Mouse (Mus musculus) lung, embryonic 14.5 days (tissue): ENCODE results near the gene Cd274. TPM values are rescaled to one million over a fixed set of nuclear protein-coding genes. Genes with fewer than 3 reads are reported as not detected.

Source experiments
- ATAC-seq: fragments of 200-750 bp; cut with Nextera tagmentation; 2 replicates; pipeline ENCODE4 v1.8.0; 2017; ENCODE audit warnings: mild to moderate bottlenecking, moderate TSS enrichment, moderate library complexity; ENCODE audit not compliant: insufficient read depth
- DNase-seq: peaks from one replicate; pipeline ENCODE4 v3.0.0-alpha.2; 2015
- H3K27ac ChIP-seq: fragments of 300-500 bp; sonication (generic); 2 replicates; pipeline ENCODE4 v1.5.1; 2014; ENCODE audit warnings: low read depth, mild to moderate bottlenecking, moderate library complexity
- H3K27me3 ChIP-seq: fragments of 300-500 bp; sonication (generic); 2 replicates; pipeline ENCODE4 v1.6.1; 2014; ENCODE audit warnings: low read length, control low read depth; ENCODE audit not compliant: insufficient read depth
- H3K36me3 ChIP-seq: fragments of 300-500 bp; sonication (generic); 2 replicates; pipeline ENCODE4 v1.6.1; 2014; ENCODE audit warnings: control low read depth; ENCODE audit not compliant: insufficient read depth
- H3K4me1 ChIP-seq: fragments of 300-500 bp; sonication (generic); 2 replicates; pipeline ENCODE4 v1.6.1; 2014; ENCODE audit warnings: antibody characterized with exemption, control low read depth; ENCODE audit not compliant: insufficient read depth
- H3K4me2 ChIP-seq: fragments of 300-500 bp; sonication (generic); 2 replicates; pipeline ENCODE4 v1.6.1; 2014; ENCODE audit warnings: mild to moderate bottlenecking
- H3K4me3 ChIP-seq: fragments of 300-500 bp; sonication (generic); 2 replicates; pipeline ENCODE4 v1.5.1; 2014; ENCODE audit warnings: low read depth, low read length
- H3K9ac ChIP-seq: fragments of 300-500 bp; sonication (generic); 2 replicates; pipeline ENCODE4 v1.6.1; 2014
- H3K9me3 ChIP-seq: fragments of 300-500 bp; sonication (generic); 2 replicates; pipeline ENCODE4 v1.6.1; 2016; ENCODE audit warnings: low read depth, low read length, control low read depth
- CTCF ChIP-seq: IDR thresholded peaks from 2 replicates; pipeline ENCODE4 v1.5.1; 2016; ENCODE audit warnings: antibody characterized with exemption, low read depth
- WGBS: fragments of 180-500 bp; shearing (Covaris S2); extraction: QIAGEN DNeasy Blood & Tissue Kit; methylation state at CpG from one replicate; pipeline ENCODE4 v1.1.7; 2014; 5-methylcytosine and 5-hydroxymethylcytosine counted together
- polyA plus RNA-seq: library from polyadenylated mRNA; unstranded; fragments of >200 nt; fragmentation: Nextera tagmentation; extraction: Ambion mirVana; gene quantifications from 2 replicates; pipeline ENCODE4 v1.2.1, GENCODE M21; 2014

Cd274 gene
- polyA plus RNA-seq, 1 experiment from 2014 or later, result 0.25 TPM

- peak; percentile 97 for TF ChIP-seq CTCF
- Histone ChIP-seq H3K27ac (no peak overlapping the region), H3K4me1 (no peaks in the 10 kb centered on the region), H3K27me3 (no peaks in the 10 kb centered on the region), H3K9me3 (no peaks in the 10 kb centered on the region), H3K4me2 (peak overlapping the region; percentile 64), H3K36me3 (no peaks in the 10 kb centered on the region), H3K9ac (no peak overlapping the region), H3K4me3 (peak overlapping the region; percentile 25)
- DNase-seq, result peak; percentile 97
- WGBS, result 3% methylated on average over 20 of the region's 20 CpGs
- peak; percentile 78 for ATAC-seq
Observed at GRCm38 (mm10) chr19:29354895-29355877, 12.1 kb upstream of the Cd274 start.

DNA sequence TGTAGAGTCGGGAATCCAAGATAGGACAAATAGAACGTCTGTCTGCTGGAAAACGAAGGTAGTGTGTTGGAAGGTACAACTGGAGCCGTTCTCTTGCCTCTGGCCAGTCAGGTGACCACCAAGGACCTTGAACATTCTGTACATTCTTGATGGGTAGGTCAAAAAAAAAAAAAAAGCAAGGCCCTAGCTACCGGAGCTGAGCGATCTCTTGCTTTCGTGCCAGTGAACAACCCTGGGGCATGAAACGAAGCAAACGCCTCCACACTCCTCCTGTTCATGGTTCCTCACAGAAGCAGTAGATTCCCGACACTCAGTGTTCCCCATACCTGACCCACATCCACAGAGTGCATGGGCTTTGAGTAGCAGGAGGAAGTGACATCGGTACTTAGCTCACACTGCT, 11.0 kb upstream of the Cd274 start:
- no peaks in the 10 kb centered on the region for H3K4me1 ChIP-seq
- H3K36me3 ChIP-seq, result no peaks in the 10 kb centered on the region
- ATAC-seq (no peak), DNase-seq (no peak)
- 85% methylated on average over 11 of the region's 11 CpGs for WGBS
- no peak overlapping the region for H3K9ac ChIP-seq
- TF ChIP-seq CTCF, result no peak
- H3K27ac ChIP-seq, result no peak overlapping the region
- no peaks in the 10 kb centered on the region for H3K27me3 ChIP-seq
- H3K4me3 ChIP-seq, result no peak overlapping the region
- H3K9me3 ChIP-seq, result no peaks in the 10 kb centered on the region
- H3K4me2 ChIP-seq, result no peak overlapping the region

- H3K4me3 ChIP-seq, result no peak overlapping the region
- H3K27me3 ChIP-seq, result no peaks in the 10 kb centered on the region
- no peak overlapping the region for H3K9ac ChIP-seq
- no peak for TF ChIP-seq CTCF
- DNase-seq (no peak), ATAC-seq (no peak)
- H3K4me1 ChIP-seq, result no peaks in the 10 kb centered on the region
- H3K36me3 ChIP-seq, result no peaks in the 10 kb centered on the region
- H3K27ac ChIP-seq, result no peak overlapping the region
- no peak overlapping the region for H3K4me2 ChIP-seq
- no peaks in the 10 kb centered on the region for H3K9me3 ChIP-seq
- WGBS, result 53% methylated on average over 5 of the region's 5 CpGs
Observed at GRCm38 (mm10) chr19:29360251-29360650, 7.0 kb upstream of the Cd274 start.

GRCm38 (mm10) chr19:29361468-29362130, 5.7 kb upstream of the Cd274 start:
- H3K4me1 ChIP-seq, result 0 out of 2 replicates have a peak, but pooled peaks cover 2% of the 10 kb centered on the region
- peak; percentile 100 for ATAC-seq
- WGBS, result 3% methylated on average over 33 of the region's 33 CpGs
- no peak for TF ChIP-seq CTCF
- peak overlapping the region; percentile 93 for H3K4me2 ChIP-seq
- peak; percentile 96 for DNase-seq
- no peaks in the 10 kb centered on the region for H3K36me3 ChIP-seq
- H3K27ac ChIP-seq, result no peak overlapping the region
- H3K27me3 ChIP-seq, result no peaks in the 10 kb centered on the region
- H3K9ac ChIP-seq, result peak overlapping the region; percentile 66
- H3K4me3 ChIP-seq, result peak overlapping the region; percentile 65
- H3K9me3 ChIP-seq, result no peaks in the 10 kb centered on the region

DNA sequence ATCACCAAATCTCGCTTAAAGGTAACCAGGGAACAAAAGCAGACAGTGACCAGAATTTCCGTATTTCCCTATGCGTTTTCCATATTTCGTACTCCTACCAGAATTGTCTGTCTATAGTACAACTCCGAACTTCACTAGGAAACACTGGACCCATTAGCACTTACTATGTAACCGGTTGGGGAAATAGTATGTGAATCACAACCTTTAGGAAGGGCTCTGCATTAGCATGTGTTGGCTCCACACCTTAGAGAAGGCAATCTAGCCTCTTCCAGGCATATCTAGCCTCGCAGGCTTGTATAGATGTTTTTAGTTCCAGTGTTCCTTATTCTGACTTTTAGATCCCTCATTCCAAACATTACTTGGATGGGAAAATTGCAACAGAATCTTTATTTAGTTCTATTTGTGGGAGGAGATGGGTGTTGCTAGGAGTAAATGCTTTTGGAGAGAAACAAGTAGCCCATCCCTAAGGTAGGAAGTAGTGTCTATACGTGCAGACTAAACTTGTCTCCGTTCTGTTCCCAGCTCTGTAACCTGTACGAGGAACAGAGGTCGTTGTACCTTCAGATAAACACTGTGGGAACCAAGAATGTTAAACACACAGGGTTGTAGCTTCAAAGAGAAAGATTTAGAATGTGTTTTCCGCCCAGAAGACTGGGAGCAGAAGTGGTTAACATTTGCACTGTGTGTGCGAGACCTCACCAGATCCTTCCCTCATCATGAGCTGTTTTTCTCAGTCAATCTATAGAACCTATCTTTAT, 4.9 kb upstream of the Cd274 start:
- ATAC-seq (no peak), DNase-seq (no peak)
- H3K36me3 ChIP-seq, result no peaks in the 10 kb centered on the region
- WGBS, result 37% methylated on average over 13 of the region's 13 CpGs
- TF ChIP-seq CTCF, result no peak
- peak overlapping the region; percentile 65 for H3K4me3 ChIP-seq
- H3K4me2 ChIP-seq, result peak overlapping the region; percentile 93
- H3K27ac ChIP-seq, result no peak overlapping the region
- 0 out of 2 replicates have a peak, but pooled peaks cover 3% of the 10 kb centered on the region for H3K4me1 ChIP-seq
- H3K9me3 ChIP-seq, result no peaks in the 10 kb centered on the region
- H3K27me3 ChIP-seq, result no peaks in the 10 kb centered on the region
- H3K9ac ChIP-seq, result peak overlapping the region; percentile 66

DNA sequence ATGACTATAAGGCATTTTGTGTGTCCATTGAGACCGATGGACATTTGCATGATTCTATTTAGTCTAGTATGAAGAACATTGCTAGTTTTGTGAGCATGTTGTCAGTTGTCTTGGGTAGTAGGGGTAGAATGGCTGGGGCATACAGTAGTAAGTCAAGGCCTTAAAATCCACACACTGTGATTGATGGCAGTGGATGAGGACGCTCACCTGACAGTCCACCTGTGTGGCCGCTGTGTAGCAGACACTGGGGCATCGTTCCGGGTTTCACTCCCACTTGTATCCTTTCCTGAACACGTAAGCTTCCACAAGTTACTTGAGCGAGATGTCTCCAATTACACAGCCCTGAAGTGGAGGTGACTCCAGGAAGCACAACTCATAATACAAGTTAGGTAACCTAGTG, 3.7 kb upstream of the Cd274 start:
- Histone ChIP-seq H3K36me3 (no peaks in the 10 kb centered on the region), H3K4me1 (0 out of 2 replicates have a peak, but pooled peaks cover 3% of the 10 kb centered on the region), H3K9me3 (no peaks in the 10 kb centered on the region), H3K27ac (no peak overlapping the region), H3K27me3 (no peaks in the 10 kb centered on the region), H3K4me2 (no peak overlapping the region), H3K4me3 (no peak overlapping the region), H3K9ac (no peak overlapping the region)
- no peak for DNase-seq
- no peak for TF ChIP-seq CTCF
- WGBS, result 78% methylated on average over 7 of the region's 7 CpGs
- ATAC-seq, result no peak

DNA sequence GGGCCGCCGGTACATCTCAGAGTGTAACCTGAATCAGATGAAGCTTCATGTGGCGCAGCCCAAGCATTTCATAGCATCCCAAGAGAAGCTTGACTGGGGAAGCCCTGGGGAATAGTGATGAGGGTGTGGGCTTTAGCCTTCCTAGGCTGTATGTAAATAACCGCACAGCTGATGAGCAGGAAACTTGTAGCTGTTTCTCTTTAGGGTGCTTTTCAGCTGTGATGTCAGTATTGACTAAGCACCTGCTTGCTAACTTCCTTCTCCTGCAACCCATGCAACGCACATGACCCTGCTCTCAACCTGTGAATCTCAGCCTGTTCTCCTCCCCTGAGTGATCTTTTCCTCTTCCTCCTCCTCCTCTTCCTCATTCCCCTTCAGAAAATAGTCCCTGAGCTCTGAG, 3.2 kb upstream of the Cd274 start:
- TF ChIP-seq CTCF, result no peak
- ATAC-seq (no peak), DNase-seq (no peak)
- no peaks in the 10 kb centered on the region for H3K36me3 ChIP-seq
- no peaks in the 10 kb centered on the region for H3K9me3 ChIP-seq
- no peak overlapping the region for H3K4me2 ChIP-seq
- H3K27me3 ChIP-seq, result no peaks in the 10 kb centered on the region
- no peak overlapping the region for H3K4me3 ChIP-seq
- no peak overlapping the region for H3K9ac ChIP-seq
- no peak overlapping the region for H3K27ac ChIP-seq
- 69% methylated on average over 5 of the region's 5 CpGs for WGBS
- 0 out of 2 replicates have a peak, but pooled peaks cover 3% of the 10 kb centered on the region for H3K4me1 ChIP-seq
